Mouse (Mus musculus): ENCODE measurements around the gene Mtus2. TPM values are rescaled to one million over a fixed set of nuclear protein-coding genes. Genes with fewer than 3 reads are reported as not detected.

Mtus2 gene
- total RNA-seq, 2 experiments from 2014 or later: 76.9 to 89.0 TPM

DNA sequence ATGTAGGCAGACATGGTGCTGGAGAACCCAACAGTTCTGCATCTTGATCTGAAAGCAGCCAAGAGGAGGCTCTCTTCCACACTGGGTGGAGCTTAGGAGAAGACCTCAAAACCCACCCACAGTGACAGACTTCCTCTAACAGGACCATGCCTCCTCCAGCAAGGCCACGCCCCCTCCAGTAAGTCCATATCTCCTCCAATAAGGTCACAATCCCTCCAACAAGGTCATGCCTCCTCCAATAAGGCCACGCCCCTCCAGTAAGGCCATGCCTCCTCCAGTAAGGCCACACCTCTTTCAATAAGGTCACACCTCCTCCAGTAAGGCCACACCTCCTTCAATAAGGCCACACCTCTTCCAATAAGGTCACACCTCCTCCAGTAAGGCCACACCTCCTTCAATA is 288.3 kb downstream of the Mtus2 start:
- no peak for DNase-seq
- intact Hi-C loops (cut with DNase I): loop anchor here (10.0 kb wide), 1 partner anchor 661 kb away; no protein-coding TSS in a partner anchor

DNA sequence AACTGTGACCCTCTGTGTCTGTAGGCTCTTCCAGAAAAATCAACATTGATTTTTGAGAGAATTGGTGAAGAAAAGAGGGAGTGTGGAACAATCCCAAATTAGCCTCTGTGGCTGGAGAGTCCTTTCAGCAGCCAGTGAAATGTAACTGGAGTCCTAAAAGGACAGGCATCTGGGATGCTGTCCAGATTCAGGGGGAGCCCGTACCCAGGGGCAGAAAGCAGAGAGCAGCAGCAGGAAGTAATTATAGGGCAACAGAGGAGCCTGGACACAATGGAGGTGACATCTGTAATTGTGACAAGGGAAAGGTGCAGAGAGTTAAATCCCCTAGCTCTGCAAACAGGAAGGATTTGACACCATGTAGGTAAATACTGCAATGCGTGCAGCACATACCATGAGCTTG is 291.1 kb downstream of the Mtus2 start:
- intact Hi-C loops (cut with DNase I): loop anchor here (10.0 kb wide), 1 partner anchor 663 kb away; no protein-coding TSS in a partner anchor
- DNase-seq: peak in 1 of 2 experiments; percentile 18

DNA sequence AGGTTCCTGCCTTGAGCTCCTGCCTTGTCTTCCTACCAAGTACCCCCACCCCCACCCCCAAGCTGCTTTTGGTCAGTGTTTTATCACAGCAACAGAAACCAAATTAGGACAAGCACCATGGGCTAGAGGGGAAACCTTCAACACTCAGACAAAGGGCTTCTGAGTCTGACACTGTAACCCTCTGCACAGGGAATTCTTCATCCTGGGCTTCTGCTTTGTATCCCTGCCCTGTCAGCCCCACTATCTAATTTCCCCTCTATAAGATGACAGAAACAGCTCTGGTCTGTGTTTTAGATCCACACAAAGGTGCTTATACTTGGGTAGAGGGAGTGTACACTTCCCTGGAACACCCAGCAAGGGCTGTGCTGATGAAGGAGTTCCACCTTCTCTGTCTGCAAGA is 294.7 kb downstream of the Mtus2 start:
- intact Hi-C loops (cut with DNase I): no loop called here
- no peak for DNase-seq

DNA sequence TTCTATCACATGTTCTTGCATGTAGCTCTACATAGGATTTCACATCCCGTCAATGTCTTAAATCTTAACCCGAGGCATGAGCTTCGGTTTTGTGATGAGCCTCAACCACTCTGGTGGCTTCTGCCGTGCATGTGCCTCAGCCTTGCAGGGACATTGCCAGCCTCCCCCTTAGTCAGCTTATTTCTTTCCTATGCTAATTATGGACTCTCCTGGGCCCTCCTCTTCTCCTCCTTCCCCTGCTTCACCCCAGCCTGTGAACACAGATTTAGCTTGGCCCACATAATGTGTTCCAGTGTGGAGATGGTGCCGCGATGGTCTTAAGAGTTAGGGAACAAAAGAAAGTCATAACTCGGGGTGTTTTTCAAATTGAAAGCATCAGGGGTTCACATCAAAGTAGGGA is 304.9 kb downstream of the Mtus2 start:
- intact Hi-C loops (cut with DNase I): no loop called here
- no peak for DNase-seq

GRCm38 (mm10) chr5:148264819-148265707 is 307.9 kb downstream of the Mtus2 start:
- intact Hi-C loops (cut with DNase I): no loop called here
- DNase-seq: peak; percentile 26 to 38

DNA sequence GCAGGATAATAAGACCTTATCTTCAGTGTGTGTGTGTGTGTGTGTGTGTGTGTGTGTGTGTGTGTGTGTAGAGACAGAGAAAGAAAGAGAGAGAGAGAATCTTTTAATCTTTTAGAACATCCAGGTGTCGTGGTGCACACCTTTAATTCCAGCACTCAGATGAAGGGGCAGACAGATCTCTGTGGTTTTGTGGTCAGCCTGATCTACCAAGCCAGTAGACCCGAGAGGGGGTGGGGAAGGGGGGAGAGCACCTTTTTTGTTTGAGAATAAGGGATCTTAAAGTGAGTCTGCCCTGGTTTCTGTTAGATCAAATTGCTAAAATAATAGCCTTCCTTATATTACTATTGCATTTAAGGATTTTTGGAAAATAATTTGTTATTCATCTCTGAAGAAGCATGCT is 309.7 kb downstream of the Mtus2 start:
- DNase-seq: no peak
- intact Hi-C loops (cut with DNase I): no loop called here

DNA sequence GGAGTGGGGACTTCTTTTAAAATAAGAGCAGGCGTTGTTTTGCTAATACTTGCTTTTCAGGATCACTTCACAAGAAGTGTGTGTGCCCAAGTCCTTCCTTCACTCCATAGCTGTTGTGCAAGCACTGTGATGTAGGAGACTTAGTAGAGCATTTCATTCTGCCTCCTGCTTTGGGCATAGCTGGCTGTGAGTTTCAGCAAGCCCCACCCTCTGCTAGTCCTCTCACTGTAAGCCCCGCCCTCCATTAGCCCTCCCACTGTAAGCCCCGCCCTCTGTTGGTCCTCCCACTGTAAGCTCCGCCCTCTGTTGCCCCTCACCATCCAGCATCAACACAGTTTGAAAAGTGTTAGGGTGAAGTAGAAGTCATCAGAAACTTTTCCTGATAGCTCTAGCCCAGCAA is 310.3 kb downstream of the Mtus2 start:
- peak in 1 of 2 experiments; percentile 36 for DNase-seq
- intact Hi-C loops (cut with DNase I): no loop called here

DNA sequence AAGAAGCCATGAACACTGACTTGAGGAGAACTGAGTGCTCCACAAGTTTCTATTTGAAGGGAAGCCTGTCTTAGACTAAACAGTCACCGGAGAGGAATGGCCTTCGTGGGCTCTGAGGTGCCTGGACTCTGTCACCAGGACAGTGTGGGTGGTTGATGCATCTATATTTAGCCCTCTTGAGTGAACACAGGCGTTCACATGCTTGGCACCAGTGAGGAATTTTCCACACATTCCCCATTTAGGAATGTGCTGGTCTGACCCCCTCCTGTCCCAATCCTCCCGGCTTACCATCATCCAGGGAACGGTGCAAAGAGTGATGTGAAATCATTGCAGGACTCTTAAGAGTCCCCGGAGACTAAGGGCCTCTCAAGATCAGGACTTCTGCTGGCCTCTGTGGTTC is 314.9 kb downstream of the Mtus2 start:
- peak; percentile 29 to 63 for DNase-seq
- intact Hi-C loops (cut with DNase I): no loop called here

DNA sequence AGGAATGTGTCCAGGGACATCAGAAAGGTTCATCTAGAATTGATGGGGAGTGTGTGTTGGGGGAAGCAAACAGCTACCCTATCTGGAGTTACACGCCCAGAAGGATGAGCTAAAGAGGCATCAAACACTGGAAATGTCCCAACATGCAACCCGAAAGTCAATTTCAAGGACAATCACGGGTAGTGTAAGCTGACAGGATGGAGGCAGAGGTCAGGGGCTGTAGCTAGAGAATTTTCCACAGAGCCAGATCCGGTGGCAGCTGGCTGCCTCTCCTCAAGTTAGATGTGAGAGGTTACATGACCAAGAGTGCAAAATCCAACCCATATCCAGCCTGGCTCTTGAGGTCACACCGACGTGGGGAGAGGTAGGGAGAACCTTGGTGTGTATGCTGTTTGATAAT is 315.7 kb downstream of the Mtus2 start:
- intact Hi-C loops (cut with DNase I): no loop called here
- DNase-seq: peak in 1 of 2 experiments; percentile 28

GRCm38 (mm10) chr5:148278233-148278632 is 321.1 kb downstream of the Mtus2 start:
- no peak for DNase-seq
- intact Hi-C loops (cut with DNase I): no loop called here

DNA sequence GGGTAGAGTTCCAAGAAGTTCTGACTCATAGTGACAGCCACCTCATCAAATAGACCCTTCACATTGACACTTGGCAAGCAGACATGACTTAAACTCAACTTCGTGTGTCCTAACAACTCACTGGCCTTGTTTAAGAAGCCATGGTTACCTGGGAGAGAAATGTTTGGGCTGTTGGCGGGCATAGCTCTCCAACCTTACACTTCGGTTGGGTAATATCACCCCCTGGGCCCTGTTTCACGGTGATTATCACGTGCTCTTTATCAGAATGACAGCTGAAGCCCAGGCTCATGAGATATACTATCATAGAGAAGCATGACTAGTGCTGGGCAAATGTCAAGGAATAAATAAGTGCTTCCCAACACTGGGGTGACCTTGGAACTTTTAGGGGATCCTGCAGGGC is 323.2 kb downstream of the Mtus2 start:
- no peak for DNase-seq
- intact Hi-C loops (cut with DNase I): no loop called here

GRCm38 (mm10) chr5:148282093-148282492 is 325.0 kb downstream of the Mtus2 start:
- intact Hi-C loops (cut with DNase I): no loop called here
- no peak for DNase-seq

GRCm38 (mm10) chr5:148282631-148283030 is 325.5 kb downstream of the Mtus2 start:
- intact Hi-C loops (cut with DNase I): no loop called here
- no peak for DNase-seq

- no peak for DNase-seq
- intact Hi-C loops (cut with DNase I): no loop called here
Measured at GRCm38 (mm10) chr5:148283177-148283576, 326.1 kb downstream of the Mtus2 start.

GRCm38 (mm10) chr5:148283584-148283983 is 326.5 kb downstream of the Mtus2 start:
- intact Hi-C loops (cut with DNase I): no loop called here
- DNase-seq: peak in 1 of 2 experiments; percentile 37

- no peak for DNase-seq
- intact Hi-C loops (cut with DNase I): no loop called here
Measured at GRCm38 (mm10) chr5:148287529-148287928, 330.4 kb downstream of the Mtus2 start.

DNA sequence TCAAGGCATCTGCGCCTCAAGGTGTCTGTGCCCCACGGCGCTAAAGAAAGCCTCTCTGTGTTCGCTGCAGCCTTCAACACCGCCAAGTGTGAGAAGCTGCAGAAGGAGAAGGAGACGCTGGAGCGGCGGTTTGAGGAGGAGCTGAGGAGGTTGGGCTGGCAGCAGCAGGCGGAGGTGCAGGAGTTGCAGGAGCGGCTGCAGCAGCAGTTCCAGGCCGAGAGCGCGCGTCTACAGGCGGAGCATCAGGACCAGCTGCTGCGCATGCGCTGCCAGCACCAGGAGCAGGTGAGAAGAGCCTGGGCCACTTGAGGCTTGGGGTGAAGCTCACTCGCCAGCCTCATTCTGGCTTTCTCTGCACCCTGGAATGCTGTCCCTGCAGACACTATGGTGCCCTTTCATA is 331.7 kb downstream of the Mtus2 start:
- intact Hi-C loops (cut with DNase I): no loop called here

GRCm38 (mm10) chr5:148289951-148290350 is 332.8 kb downstream of the Mtus2 start:
- no peak for DNase-seq
- intact Hi-C loops (cut with DNase I): no loop called here

More for the DNA sequence above, 331.7 kb downstream of the Mtus2 start:
- no peak for DNase-seq

- no peak for DNase-seq
- intact Hi-C loops (cut with DNase I): no loop called here
Measured at GRCm38 (mm10) chr5:148292862-148293261, 335.7 kb downstream of the Mtus2 start.

GRCm38 (mm10) chr5:148293346-148293745 is 336.2 kb downstream of the Mtus2 start:
- intact Hi-C loops (cut with DNase I): no loop called here
- peak; percentile 25 to 68 for DNase-seq

DNA sequence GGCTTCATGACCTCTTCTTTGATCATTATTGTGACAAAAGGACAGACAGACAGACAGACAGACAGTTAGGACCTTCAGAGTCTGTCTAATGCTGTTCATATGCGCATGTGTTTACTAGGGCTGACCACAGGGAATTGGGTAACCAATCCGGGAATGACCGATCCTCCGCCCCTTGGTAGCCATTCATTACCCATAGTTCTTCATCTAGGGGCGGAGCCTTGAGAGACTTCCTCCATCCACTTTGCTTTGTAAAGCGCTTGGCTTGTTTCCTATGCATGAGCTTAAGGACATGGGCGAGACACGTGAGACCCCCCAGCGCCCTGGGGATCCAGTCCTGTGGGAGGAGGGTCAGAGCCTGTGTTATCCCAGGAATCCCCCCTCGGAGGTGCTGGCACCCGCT is 345.8 kb downstream of the Mtus2 start:
- intact Hi-C loops (cut with DNase I): no loop called here
- DNase-seq: no peak

DNA sequence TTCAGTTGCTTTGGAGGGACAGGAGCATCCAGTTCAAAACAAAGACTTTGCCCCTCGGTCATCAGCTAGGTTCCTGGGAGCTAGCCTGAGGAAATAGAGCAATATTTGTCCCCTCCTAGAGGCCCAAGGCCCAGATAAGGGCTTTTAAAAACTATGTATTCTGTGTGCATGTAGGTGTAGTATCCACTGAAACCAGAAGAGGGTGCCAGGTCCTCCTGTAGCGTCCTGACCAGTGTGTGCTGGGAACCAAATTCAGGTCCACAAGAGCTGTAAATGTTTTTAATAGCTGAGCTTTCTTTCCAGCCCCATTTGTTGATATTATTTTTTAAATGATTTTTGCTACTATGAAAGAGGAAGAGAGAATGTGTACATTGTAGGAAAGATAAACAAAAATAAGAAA is 347.0 kb downstream of the Mtus2 start:
- DNase-seq: no peak
- intact Hi-C loops (cut with DNase I): no loop called here
